Mouse (Mus musculus): ENCODE results near the gene B4galt1.
"Not testable (repeated sequence)": the region's sequence is repeated elsewhere in the genome, so short reads cannot be mapped to it uniquely, and the experiment has no call there.

Gene B4galt1

DNA sequence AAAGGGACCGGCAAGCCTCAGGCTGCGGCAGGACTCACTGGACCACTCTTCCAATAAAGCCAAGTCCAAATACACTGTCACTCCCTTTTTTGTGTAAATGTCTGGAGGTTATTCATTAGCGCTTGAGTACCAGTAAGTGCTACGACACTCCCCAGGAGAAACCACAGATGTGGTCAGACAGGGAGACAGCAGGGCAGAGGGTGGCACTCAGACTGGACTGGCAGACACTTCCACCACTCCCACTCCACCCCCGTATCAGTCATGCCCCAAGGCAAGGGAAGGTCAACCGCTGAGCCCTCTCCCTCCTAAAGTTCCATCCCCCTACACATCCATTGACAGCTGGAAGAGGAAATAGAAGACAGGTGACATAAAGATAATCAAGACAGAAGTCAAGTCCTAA, 35.4 kb downstream of the B4galt1 start:
- no peak for DNase-seq (ENCODE audit: low read depth, low spot score)

GRCm38 (mm10) chr4:40817936-40818335, 35.9 kb downstream of the B4galt1 start:
- DNase-seq (ENCODE audit: low read depth, low spot score): no peak

DNA sequence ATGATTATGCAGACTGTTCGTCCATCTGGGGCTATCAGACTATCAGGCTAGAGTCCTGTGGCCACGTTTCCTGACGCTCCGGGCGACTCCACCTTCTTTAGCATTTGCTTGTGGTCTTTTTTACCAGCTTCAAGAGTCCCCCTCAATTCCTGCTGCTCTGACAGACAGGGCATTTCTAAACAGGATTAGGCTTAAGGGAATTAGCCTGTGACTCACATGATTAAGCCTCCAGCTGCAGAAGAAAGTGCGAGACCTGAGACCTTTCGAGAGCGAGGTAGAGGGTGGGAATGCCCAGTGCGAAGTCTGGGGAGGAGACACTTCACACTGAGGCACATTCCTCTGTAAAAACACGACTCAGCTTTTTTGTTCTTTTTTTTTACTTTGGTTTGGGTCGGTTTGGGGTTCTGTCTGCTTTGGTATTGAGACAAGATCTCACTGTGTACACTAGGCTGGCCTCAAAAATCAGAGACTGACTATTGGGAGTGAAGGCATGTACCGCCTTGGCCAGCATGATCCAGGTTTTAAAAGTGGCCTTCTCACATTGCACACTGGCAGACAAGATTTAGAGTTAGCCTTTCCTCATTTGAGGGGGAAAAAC, 37.9 kb downstream of the B4galt1 start:
- no peak for DNase-seq (ENCODE audit: low read depth, low spot score)

DNA sequence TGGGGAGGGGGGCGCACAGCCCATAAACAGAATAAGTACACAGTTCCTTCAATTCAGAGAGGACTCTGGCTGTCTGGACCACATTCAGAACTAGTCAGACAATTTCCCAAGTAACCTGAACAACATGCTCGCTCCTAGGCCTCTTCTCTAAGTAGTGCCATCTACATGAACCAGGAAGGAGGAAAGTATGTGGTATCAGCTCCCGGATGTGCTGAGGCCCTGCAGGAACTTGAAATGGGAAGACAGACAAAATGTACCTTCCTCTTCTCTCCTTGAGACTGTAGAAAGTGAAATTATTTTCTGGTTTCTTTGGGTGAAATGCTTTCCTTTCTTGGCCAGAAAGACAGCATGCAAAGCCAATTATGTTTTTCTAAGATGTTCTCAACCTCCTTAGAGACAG, 38.7 kb downstream of the B4galt1 start:
- DNase-seq (ENCODE audit: low read depth, low spot score): no peak

- no peak for DNase-seq (ENCODE audit: low read depth, low spot score)
Measured at GRCm38 (mm10) chr4:40814359-40814758, 39.4 kb downstream of the B4galt1 start.

DNA sequence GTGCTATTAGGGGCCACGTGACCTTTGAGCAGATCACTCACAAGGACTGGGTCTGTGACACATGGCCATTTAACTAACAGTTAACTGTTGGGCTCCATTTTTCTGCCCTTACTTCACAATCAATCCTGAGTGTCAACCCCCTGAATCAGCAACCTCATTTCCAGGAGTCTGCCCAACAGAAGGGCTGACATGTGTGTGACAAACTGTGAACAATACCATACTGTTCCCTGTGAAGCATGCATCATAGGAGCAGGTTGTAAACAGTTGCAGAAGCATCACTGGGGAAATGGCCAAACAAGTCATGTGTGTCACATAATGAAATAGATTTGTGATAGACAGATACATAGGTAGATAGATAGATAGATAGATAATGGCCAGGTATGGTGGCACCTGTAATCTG, 40.9 kb downstream of the B4galt1 start:
- DNase-seq (ENCODE audit: low read depth, low spot score): no peak

GRCm38 (mm10) chr4:40810481-40810880, 43.3 kb downstream of the B4galt1 start:
- DNase-seq (ENCODE audit: low read depth, low spot score): no peak

GRCm38 (mm10) chr4:40807382-40807781, 46.4 kb downstream of the B4galt1 start:
- no peak for DNase-seq (ENCODE audit: low read depth, low spot score)

- no peak for DNase-seq (ENCODE audit: low read depth, low spot score)
Measured at GRCm38 (mm10) chr4:40805401-40805800, 48.4 kb downstream of the B4galt1 start.

DNA sequence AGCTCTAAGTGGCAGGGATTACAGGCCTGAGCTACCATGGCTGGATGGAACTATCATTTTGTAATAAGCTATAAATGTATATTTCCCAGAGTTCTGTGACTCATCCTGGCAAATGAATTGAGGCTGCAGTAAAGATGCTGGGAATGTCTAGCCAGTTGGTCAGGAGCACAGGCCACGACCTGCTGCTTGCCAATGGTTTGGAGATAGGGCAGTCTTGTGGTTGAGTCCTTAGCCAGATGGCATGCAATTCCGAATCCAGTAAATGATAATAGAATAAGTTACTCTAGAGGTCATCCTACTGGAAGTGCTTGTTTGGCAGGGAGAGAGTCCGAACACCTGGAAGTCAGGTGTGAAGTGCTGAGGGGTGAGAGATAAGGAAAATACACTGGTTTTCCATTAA, 51.0 kb downstream of the B4galt1 start:
- DNase-seq (ENCODE audit: low read depth, low spot score): no peak

DNA sequence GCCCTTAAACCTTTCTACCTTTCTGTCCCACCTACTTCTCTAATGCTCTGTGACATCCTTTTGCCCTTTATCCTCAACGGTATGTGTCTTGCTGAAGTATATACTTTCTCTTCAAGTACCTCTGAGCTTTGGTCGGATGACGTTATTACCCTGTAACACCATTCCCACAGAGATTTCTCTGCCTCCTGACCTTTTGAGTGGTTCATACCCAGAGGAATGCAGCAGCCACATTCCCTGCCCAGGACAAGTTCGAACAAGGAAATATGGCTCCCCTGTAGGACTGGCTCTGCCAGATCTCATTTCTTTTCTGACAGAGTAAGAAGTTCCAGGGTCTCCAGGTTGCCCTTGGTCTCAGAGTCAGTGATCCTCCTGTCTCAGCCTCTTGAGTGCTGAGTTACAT, 51.9 kb downstream of the B4galt1 start:
- DNase-seq (ENCODE audit: low read depth, low spot score): no peak

- DNase-seq (ENCODE audit: low read depth, low spot score): no peak
Measured at GRCm38 (mm10) chr4:40800873-40801272, 52.9 kb downstream of the B4galt1 start.

DNA sequence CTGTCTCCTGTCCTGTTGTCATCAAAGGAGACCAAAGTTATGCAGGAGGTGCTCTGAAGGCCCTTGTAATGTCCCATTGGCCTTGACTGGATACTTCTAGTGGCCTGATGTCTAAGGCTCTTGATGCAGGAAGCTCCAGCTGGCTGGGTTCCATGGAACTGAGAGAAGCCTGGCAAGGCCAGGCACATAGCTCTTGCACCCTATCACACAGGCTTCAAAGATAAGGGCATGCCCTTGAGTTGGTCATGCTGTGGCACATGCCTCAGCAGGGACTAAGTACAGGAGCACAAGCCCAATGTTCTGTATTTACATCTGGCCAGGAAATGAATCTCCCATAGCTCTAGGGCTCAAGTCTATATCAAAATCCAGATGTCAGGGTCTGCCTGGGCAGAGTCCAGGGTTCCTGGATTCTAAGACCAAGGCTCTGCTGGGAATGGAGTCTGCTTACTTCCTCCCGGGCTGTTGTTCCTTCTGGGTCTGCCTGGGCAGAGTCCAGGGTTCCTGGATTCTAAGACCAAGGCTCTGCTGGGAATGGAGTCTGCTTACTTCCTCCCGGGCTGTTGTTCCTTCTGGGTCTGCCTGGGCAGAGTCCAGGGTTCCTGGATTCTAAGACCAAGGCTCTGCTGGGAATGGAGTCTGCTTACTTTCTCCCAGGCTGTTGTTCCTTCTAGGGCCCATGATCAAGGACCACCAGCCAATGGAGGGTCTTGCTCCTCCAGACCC, 54.8 kb downstream of the B4galt1 start:
- not testable (repeated sequence) for DNase-seq (ENCODE audit: low read depth, low spot score)

DNA sequence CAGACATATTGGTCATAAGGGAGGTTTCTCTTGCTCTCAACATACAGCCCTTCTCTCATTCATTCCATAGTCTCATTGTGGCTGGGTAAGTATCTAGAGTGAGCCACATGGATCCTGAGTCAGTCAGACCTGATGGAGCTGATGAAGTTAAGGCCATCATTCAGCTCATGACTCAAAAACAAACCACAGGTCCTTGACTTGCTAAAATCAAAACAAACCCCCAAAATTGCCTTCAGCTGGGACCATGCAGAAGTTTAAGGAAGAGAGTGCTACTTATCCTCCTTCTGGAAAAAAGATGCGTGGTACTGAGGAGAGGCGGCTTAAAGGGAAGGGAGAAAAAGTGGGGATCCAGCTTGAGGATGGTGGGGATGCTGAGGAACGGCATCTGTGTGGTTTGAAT, 58.0 kb downstream of the B4galt1 start:
- DNase-seq (ENCODE audit: low read depth, low spot score): no peak

DNA sequence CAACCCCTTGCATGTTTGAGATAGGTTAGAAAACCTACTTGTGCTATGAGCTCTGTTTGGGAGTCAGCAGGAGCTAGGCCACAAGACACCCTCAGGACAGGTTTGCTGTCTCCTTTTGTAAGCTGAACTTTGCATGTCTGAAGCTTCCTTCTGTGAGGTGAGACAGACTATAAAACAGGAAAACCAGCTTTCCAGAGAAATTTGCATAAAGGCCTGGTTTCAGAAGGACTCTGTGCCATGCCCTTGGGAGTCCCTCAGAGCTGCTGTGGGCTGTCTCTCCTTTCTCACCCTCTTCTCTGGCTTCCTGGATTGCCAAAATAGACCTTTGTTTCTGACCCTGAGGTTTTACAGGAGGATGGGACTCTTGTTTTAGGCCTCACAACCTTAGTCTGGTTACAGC, 59.5 kb downstream of the B4galt1 start:
- no peak for DNase-seq (ENCODE audit: low read depth, low spot score)

DNA sequence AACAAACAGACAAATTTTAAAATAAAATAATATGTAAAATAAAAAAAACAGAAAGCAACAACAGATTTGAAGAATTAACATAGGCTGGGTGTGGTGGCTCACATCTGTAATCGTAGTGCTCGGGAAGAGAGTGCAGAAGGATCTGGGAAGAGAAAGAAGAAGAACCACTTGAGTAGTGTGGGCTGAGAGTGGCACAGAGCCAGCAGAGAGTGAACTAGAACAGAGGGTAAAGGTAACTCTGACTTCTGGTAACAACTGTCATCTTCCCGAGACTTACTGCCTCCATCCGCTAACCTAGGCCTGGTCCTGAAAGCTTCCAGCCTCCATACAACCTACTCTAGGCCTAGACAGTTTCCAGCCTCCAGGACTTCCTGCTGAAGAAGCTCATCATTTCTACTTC, 62.6 kb downstream of the B4galt1 start:
- no peak for DNase-seq (ENCODE audit: low read depth, low spot score)

DNA sequence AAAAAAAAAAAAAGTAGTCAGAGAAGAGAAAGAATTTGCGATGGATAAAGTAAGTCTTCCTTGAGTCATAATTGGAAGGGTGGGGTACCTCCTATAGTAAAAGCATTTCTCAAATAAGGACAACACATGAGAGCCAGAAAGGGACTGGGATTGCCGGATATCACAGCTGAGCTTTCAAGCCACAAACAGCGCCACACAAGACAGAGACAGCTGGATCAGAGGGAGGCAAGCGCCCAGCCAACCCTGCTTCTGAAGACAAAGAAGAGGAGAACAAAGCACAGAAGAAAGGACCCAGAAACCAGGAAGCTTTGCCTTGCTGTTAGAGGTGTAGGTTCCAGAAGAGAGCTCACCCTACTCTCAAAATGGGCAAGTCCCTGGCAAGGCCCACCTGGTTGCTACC, 67.2 kb downstream of the B4galt1 start:
- DNase-seq (ENCODE audit: low read depth, low spot score): no peak

DNA sequence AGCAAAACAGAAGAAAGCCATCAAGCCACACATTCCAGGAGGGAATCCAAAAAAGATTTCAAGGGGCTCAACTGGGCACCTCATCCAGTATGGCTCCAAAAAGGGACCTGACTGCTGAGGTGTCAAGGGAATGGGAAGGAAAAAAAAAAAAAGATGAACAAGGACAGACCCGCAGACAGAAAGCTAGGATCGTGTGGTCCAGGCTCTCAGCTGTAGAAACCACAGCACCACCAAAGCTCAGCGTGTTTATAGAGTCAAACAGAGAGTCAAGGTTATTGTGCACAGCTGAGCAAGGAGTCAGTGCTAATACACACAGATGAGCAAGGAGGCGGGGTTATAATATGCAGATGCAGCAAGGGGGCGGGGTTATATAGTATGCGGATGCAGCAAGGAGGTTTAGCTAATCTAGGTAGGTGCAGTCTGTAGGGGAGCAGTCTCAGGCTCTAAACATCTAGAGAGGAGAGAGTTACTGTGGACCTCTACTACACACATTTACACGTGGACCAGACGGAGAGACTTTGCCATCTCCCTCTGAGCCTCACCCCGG, 68.1 kb downstream of the B4galt1 start:
- no peak for DNase-seq (ENCODE audit: low read depth, low spot score)

DNA sequence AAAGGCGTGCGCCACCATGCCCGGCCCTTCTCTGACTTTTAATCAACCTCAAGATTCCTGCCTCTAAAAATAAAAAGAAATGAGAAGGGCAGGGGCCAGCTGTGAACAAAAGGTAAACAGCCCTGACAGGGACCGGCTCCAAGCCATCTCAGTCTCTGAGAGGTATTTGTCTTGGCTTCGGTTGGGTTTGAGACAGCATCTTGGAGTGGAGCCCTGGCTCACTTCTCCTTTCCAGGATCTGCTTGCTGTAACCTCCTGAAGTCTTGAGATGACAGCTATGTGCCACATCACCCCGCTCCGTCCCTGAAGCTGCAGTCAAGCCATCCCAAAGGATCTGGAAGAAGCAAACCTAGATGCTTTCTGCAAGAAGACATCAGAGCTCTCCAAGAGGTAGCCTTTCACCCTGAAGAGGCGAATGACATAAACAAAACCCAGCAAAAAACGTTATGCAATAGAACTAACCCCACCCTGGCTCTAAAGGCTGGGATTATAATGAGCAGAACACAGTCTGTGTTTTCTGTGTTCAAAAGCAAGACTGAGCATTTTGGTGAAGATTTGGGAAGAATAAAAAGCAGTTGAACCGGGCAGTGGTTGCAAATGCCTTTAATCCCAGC, 69.1 kb downstream of the B4galt1 start:
- no peak for DNase-seq (ENCODE audit: low read depth, low spot score)

- DNase-seq (ENCODE audit: low read depth, low spot score): no peak
Measured at GRCm38 (mm10) chr4:40783049-40783448, 70.8 kb downstream of the B4galt1 start.

DNA sequence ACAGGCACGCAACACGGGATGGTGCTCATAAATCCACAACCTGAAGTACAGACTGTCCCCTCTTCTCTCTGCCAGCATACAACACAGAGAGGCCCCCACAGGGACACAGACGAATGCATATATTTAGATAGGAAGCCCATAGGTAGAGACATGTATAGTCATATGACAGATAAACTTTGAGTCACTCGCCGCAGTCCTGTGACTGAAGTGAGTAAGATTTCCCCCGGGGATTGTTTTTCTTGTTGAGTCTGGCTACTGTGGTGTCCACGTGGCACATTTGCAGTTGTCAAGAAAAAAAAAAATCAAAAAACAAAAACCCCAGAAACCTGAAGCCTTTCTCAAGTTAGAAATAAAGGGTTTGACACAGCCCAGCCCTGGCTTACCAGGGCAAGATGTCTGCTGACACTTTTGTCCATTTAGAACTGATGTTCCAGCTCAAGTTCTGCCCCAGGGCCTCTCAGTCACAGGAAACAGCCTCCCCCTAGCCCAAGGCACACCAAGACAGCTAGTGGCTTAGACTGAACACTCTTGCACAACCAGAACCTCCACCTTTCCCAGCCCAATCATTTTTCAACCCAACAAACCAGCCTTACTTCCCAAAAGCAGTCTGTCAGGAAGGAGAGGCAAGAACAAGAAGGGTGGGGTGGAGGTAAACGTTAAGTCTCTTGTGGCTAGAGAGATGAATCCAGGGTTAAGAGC, 71.9 kb downstream of the B4galt1 start:
- no peak for DNase-seq (ENCODE audit: low read depth, low spot score)

DNA sequence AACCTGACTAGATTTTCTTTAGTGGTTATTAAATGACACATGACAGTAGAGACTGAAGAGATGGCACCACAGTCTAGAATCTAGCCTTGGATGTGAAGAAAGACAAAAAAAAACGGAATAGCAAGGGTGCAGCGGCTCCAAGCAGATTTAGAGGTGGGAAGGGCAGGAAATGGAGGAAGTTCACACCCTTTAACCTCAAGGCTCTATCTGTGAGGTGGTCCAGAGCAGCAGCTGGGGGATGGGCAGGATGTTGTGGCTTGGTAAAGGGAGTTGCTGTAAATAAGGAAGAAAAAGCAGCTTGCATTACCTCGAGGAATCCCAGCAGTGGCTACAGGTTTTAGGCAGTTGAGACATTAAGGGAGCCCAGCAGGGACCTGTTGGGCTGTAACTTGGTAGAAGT, 72.7 kb downstream of the B4galt1 start:
- DNase-seq (ENCODE audit: low read depth, low spot score): no peak

All from telencephalon, adult 2 months (tissue).